Mouse (Mus musculus): ENCODE results near the gene Dcp1a.

DNA sequence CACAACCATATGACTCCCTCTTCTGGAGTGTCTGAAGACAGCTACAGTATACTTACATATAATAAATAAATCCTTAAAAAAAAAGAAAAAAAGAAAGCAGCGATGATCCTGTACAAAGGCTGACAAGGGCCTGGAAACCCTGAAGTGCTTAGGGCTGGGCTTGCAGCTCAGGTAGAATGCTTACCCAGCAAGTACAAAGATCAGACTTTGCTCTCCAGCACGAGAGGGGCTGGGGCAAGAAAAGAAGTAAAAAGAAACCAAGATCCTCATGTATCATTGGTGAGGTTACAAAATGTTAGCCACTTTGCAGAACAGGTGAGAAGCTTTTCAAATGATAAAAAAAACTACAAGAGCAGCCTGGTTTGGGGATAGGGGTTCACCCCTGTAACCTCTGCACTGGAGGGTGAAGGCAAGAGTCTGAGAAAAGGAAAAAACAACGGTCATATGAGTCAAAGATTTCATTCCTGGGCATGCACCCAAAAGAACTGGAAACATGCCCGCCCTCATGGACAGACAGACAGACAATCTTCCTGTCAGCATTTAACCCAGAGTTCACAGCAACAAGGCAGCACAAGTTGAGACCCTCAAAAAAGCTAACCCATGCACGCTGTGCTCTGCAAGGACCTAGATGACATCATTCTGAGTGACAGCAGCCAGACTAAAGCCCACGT is 54.6 kb downstream of the Dcp1a start:
- TF ChIP-seq CTCF (IDR thresholded peaks at IDR 0.05; ENCODE audit: control insufficient read depth, insufficient read depth, insufficient read length): no peak
- no peak for TF ChIP-seq MAX (IDR thresholded peaks at IDR 0.05)
- TF ChIP-seq USF1 (IDR thresholded peaks at IDR 0.05; ENCODE audit: low read depth): no peak
- no peak for TF ChIP-seq CEBPB (IDR thresholded peaks at IDR 0.05; ENCODE audit: low read depth)
- TF ChIP-seq MYOG (IDR thresholded peaks at IDR 0.05; ENCODE audit: control insufficient read depth, extremely low read depth, insufficient read length): no peak
- TF ChIP-seq MYOD1 (IDR thresholded peaks at IDR 0.05; ENCODE audit: control insufficient read depth, insufficient read length, low read depth): no peak
- TF ChIP-seq FOSL1 (IDR thresholded peaks at IDR 0.05; ENCODE audit: insufficient read depth, low read length, poor library complexity, severe bottlenecking): no peak
